Mouse (Mus musculus): ENCODE measurements around the gene Kbtbd6. TPM values are rescaled to one million over a fixed set of nuclear protein-coding genes. Genes with fewer than 3 reads are reported as not detected.
"Not testable (repeated sequence)": the region's sequence is repeated elsewhere in the genome, so short reads cannot be mapped to it uniquely, and the experiment has no call there.

The Kbtbd6 gene
- under 1 TPM; 0.25 to 0.61 TPM for polyA plus RNA-seq (2017; shearing (Covaris generic))

- ATAC-seq: peak; percentile 99
These were observed at the start of gene Kbtbd6 for GRCm38 (mm10) chr14:79451681-79452590. Gene Kbtbd6, plus strand, starts transcription at chr14:79451835.

- ATAC-seq: no peak
These were observed 44.0 kb upstream of the Kbtbd6 start for GRCm38 (mm10) chr14:79407641-79408040.

- ATAC-seq: no peak
These were observed 42.3 kb upstream of the Kbtbd6 start for GRCm38 (mm10) chr14:79409278-79409830.

DNA sequence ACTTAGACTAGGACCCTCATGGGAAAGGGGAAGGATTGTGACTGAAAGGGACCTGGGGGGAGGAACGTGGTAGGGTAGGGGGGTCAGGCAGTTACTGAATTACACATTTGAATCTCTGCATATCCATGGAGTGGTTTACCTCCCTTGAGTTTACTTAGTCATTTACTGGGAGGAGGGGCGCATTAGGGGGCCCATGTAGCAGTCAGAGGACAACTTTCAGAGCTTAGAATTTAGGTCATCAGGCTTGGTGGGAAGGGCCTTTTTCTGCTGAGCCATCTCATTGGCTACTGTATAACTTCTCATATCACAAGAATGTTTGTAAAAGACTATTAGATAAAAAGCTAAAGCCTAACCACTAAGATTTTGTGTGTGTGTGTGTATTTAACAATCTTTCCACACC is 41.0 kb upstream of the Kbtbd6 start:
- ATAC-seq: no peak

DNA sequence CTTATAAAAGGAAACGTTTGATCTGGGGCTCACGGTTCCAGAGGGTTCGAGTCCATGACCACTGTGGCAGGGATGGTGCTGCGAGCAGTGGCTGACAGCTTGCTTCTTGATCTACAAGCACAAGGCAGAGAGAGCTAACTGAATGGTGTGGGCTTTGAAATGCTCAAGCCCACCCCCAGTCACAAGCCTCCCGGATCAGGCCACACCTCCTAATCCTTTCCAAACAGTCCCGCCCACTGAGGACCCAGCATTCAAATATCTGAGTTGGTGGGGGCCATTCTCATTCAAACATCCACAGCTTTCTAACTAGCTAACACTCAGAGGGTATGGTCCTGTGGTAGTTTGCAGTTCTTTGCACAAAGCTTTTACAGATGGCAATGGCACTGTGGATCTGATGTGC is 38.5 kb upstream of the Kbtbd6 start:
- no peak for ATAC-seq

DNA sequence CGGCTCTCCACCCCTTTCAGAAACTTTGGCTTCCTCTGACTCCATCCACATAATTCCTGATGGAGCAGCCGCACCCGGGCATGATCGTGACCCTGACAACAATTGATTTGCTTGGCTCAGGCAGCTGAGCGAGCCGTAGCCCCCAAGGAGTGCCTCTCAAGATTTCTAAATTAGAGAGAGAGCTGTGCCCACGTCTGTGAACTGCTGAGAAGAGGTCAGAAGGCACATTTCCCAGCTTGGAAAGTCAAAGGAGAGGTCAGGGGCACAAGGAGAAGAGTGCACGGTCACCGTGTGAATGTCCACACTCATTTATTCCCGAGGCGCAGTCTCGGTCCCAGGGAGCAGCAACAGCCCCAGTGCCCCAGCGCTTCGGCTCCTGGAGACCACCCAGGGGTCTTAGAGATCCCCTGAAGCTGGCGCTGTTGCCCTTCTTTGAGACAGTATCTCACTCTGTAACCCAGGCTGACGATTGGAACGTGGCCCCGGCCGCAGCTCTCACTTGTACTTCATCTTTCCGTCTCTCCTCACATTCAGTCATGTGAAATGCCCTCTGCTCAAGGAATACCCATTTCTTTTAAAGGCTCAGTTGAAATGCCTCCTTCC is 31.5 kb upstream of the Kbtbd6 start:
- no peak for ATAC-seq

- ATAC-seq: peak; percentile 99
These were observed 25.5 kb upstream of the Kbtbd6 start, which contains the start of gene Kbtbd7 for GRCm38 (mm10) chr14:79425979-79426729. Gene Kbtbd7, plus strand, starts transcription at chr14:79426511.

DNA sequence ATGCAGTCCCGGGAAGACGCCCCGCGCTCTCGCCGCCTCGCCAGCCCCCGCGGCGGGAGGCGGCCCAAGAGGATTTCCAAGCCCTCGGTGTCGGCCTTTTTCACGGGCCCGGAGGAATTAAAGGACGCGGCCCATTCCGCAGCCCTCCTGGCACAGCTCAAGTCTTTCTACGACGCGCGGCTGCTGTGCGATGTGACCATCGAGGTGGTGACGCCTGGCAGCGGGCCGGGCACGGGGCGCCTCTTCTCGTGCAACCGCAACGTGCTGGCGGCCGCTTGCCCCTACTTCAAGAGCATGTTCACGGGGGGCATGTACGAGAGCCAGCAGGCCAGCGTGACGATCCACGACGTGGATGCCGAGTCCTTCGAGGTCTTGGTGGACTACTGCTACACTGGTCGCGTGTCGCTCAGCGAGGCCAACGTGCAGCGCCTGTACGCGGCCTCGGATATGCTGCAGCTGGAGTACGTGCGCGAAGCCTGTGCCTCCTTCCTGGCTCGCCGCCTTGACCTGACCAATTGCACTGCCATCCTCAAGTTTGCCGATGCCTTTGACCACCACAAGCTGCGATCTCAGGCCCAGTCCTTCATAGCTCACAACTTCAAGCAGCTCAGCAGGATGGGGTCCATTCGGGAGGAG is 24.8 kb upstream of the Kbtbd6 start:
- peak; percentile 4 for ATAC-seq

DNA sequence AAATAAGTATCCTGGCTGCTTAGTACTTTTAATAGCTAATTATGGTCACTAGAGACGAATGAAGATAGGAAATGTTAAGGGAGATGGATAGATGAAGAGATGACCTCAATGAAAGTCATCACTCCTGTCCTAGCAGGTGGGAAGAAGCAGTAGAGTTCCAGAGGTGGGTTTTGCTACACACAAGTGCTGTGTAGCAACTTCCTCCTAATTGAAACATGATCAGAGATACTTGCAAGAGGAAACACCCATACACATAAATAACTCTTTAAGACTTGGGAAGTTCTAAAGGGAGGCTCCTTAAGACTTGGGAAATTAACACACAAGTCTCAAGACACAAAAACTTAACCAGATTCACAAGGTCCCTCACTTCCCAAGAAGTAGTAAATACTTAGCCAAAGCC is 17.6 kb upstream of the Kbtbd6 start:
- no peak for ATAC-seq

GRCm38 (mm10) chr14:79440655-79441054 is 11.0 kb upstream of the Kbtbd6 start:
- ATAC-seq: no peak

DNA sequence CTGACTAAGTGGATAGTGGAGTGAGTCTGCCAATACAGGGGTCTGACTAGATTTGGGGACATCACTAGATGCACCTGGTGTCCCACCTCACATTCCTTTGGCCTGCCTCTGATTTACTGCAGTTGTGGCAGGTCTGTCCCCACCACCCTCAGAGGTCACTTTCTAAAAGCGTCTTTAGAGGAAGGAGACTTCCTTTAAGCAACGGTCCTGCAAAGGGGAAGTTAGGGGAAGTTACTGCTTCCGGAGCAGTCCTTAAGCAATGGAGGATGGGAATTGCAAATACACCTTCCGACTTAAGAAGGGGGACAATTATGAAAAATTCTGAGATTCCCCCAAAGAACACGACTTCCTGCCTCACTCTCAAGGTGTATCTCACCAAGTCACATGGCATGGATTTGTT is 10.2 kb upstream of the Kbtbd6 start:
- no peak for ATAC-seq

DNA sequence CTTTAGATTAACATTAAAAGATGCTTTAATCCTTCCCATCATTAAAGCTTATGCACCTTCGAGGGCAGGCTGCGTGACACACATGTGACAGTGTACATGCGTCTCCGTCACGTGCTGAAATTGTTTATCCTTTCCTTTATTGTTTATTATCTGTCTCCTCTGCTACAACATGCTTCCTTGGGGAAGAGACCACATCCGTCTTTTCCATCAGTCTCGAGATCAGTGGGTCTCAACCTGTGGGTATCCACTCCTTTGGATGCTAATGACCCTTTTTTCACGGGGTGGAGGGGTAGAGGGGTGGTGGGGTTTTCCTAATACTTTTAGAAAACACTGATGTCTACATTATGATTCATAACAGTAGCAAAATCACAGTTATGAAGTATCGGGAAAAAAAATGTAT is 7.0 kb upstream of the Kbtbd6 start:
- no peak for ATAC-seq

DNA sequence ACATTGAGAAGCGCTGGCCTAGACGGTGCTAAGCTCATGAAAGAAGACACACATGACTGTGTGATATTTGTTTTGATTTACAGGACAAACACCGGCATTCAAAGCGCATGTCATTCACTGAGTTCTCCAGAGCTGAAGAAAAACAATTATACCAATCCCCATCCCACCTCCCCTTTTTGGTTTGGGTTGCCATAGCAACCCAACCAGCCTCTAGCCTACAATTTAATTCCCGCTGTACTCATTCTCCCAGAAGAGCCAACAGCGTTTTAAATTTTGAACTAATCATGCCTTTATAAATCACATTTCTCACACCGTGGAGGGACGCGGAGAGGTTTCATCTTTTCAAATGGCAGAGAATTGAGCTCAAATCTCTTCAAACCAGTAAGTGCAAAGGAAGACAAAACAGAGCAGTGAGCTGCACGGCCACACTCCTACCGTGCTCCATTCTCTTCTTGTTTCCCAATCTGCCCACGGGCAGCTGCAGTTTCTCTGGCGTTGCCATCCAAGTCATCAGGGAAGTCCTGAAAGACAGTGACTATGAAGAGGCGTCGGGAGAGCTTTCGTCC is 6.5 kb upstream of the Kbtbd6 start:
- no peak for ATAC-seq

DNA sequence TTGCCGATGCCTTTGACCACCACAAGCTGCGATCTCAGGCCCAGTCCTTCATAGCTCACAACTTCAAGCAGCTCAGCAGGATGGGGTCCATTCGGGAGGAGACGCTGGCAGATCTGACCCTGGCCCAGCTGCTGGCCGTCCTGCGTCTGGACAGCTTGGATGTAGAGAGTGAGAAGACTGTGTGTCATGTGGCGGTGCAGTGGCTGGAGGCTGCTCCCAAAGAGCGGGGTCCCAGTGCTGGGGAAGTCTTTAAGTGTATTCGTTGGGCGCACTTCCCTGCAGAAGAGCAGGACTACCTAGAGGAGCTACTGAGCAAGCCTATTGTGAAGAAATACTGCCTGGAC is 928 bp downstream of the Kbtbd6 start:
- not testable (repeated sequence) for ATAC-seq

DNA sequence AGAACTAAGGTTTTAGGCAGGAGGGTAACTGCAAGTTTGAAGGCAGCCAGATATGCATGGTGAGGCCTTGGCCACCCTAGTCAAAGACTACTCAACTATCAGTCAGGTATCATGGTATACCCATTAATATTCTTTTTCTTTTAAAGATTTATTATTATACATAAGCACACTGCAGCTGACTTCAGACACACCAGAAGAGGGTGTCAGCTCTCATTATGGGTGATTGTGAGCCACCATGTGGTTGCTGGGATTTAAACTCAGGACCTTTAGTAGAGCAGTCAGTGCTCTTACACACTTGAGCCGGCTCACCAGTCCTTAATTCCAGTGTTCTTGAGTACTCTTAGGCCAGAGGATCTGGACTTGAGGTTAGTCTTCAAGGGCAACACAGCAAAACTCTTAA is 8.8 kb downstream of the Kbtbd6 start:
- no peak for ATAC-seq

DNA sequence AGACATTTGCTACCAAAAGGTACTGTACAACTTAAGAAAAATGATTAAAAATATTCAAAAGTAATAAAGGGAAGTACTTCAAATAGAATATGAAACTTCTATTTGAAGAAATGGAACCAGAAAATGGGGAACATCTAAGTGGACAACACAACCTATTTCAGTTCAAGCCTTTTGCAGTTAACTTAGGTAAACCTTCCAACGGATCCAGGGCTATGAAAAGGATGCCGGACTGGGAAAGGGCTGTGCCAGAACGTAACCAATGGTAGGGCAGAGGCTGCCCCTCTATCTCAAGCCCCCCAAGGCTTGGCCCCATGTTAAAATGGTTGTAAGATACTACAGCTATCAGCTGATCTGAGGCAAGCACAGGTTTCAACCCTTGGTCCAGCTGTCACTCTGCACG is 9.4 kb downstream of the Kbtbd6 start:
- no peak for ATAC-seq

DNA sequence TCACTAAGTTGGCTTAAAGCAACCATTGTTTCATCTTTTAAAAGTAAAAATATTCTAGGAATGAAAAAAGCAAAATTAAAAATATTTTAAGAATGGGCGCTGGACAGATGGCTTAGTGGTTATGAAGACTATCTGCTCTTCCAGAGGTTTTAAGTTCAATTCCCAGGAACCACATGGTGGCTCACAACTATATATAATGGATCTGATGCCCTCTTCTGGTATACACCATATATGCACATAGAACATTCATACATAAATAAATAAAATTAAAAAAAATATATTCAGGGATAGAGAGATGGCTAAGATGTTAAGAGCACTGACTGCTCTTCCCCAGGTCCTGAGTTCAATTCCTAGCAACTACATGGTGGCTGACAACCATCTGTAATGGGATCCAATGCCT is 14.0 kb downstream of the Kbtbd6 start:
- no peak for ATAC-seq

DNA sequence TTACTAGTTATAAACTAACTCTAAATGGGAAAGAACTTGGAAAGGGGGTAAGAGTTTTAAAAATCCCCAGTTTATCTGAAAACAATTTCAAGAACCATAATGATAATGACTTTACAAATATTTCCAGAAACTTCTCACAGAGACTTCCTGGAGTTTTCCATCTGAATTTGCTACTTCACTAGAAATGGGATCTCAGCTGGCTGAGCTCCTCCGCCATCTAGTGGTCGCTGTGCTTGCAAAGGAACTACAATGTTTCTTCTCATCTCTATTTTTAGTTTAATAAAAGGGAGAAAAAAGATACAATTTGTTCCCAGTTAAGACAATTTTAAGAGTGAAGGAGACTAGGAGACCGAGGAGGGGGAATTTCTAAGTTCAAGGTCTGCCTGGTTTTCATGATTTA is 16.0 kb downstream of the Kbtbd6 start:
- ATAC-seq: no peak

DNA sequence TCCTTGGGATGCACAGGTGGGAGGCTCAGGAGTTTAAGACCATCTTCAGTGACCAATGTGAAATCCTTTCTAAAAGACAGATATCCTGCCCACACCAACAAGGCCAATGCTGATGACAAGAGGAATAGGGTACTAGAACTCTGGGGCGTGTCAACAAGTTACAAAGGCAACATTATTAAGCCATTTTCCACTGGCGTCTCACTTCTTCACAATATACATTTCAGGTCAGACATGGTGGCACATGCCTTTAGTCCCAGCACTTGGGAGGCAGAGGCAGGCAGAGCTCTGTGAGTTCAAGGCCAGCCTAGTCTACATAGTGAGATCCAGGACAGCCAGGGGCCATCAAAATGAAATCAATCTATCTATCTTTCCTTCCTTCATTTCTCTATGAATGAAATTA is 21.7 kb downstream of the Kbtbd6 start:
- ATAC-seq: no peak

DNA sequence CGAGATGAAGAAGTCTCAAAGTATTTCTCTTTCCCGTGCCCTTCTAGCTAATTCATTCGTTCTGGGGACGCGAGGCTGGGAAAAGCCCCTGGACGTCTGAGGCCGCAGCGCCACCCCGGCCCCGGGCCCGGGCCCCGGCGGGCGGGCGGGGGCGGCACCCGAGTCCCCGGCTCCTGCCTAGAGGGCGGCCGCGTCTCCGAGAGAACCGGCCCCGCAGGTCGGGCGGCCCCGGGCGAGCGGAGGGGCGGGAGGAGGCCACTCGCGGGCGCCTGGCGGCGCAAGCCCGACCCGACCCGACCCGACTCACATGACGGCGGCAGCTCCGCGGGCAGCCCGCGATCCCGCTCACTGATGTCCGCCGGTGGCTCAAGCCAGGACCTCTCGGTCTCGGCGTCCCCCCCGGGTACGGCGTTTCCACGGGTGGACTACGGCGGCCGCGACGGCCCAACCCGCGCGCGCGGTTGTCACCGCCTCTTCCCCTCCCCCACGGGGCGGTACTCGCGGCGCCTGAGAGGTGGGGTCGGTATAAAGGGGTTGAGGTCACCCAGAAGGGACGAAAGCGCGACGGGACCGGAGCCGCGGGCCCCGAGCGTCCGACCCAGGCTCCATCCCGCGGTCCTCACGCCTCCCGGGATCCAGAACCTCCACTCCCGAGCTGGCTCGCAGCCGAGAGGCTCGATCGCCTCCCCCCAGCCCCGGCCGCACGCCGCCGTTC is 29.1 kb downstream of the Kbtbd6 start, which contains the start of gene Elf1:
Elf1 (plus strand) TSS at position 571 of the 715 bp plus-strand sequence.
- ATAC-seq: peak; percentile 43

- peak; percentile 64 for ATAC-seq
These were observed 29.9 kb downstream of the Kbtbd6 start, which contains the start of gene Wbp4 for GRCm38 (mm10) chr14:79481339-79482151. Gene Wbp4, minus strand, starts transcription at chr14:79481520.
